Mouse (Mus musculus): Measurements from ENCODE around the gene Sf3a3.

The Sf3a3 gene

GRCm38 (mm10) chr4:124738013-124738412 lies 23.4 kb downstream of the Sf3a3 start:
- no peak for DNase-seq (ENCODE audit: low spot score in 2 of 2)

GRCm38 (mm10) chr4:124738783-124739182 lies 24.2 kb downstream of the Sf3a3 start:
- DNase-seq (ENCODE audit: low spot score in 2 of 2) = no peak

GRCm38 (mm10) chr4:124741376-124742343 lies 27.1 kb downstream of the Sf3a3 start, which contains the start of gene Inpp5b:
Gene Inpp5b, plus strand, starts transcription at chr4:124741850.
- peak; percentile 47 to 67 for DNase-seq (ENCODE audit: low spot score in 2 of 2)

- no peak for DNase-seq (ENCODE audit: low spot score in 2 of 2)
Observed at GRCm38 (mm10) chr4:124742839-124743238, 28.3 kb downstream of the Sf3a3 start.

- DNase-seq (ENCODE audit: low spot score in 2 of 2) = no peak
Observed at GRCm38 (mm10) chr4:124746577-124746976, 32.0 kb downstream of the Sf3a3 start.

GRCm38 (mm10) chr4:124747851-124748250 lies 33.3 kb downstream of the Sf3a3 start:
- no peak for DNase-seq (ENCODE audit: low spot score in 2 of 2)

- peak; percentile 97 to 98 for DNase-seq (ENCODE audit: low spot score in 2 of 2)
Observed at GRCm38 (mm10) chr4:124751300-124752250, 37.0 kb downstream of the Sf3a3 start.

GRCm38 (mm10) chr4:124752281-124753199 lies 38.0 kb downstream of the Sf3a3 start:
- peak in 1 of 2 experiments; percentile 16 for DNase-seq (ENCODE audit: low spot score in 2 of 2)

- no peak for DNase-seq (ENCODE audit: low spot score in 2 of 2)
Observed at GRCm38 (mm10) chr4:124755526-124755925, 41.0 kb downstream of the Sf3a3 start.

- no peak for DNase-seq (ENCODE audit: low spot score in 2 of 2)
Observed at GRCm38 (mm10) chr4:124759305-124759811, 44.8 kb downstream of the Sf3a3 start.

- no peak for DNase-seq (ENCODE audit: low spot score in 2 of 2)
Observed at GRCm38 (mm10) chr4:124761201-124761600, 46.6 kb downstream of the Sf3a3 start.

- DNase-seq (ENCODE audit: low spot score in 2 of 2) = no peak
Observed at GRCm38 (mm10) chr4:124762858-124763452, 48.4 kb downstream of the Sf3a3 start.

GRCm38 (mm10) chr4:124765802-124766565 lies 51.4 kb downstream of the Sf3a3 start:
- DNase-seq (ENCODE audit: low spot score in 2 of 2) = no peak

GRCm38 (mm10) chr4:124766566-124766940 lies 52.0 kb downstream of the Sf3a3 start:
- no peak for DNase-seq (ENCODE audit: low spot score in 2 of 2)

GRCm38 (mm10) chr4:124768963-124769591 lies 54.5 kb downstream of the Sf3a3 start:
- no peak for DNase-seq (ENCODE audit: low spot score in 2 of 2)

GRCm38 (mm10) chr4:124770624-124771023 lies 56.0 kb downstream of the Sf3a3 start:
- DNase-seq (ENCODE audit: low spot score in 2 of 2) = no peak

- no peak for DNase-seq (ENCODE audit: low spot score in 2 of 2)
Observed at GRCm38 (mm10) chr4:124772125-124772524, 57.5 kb downstream of the Sf3a3 start.

GRCm38 (mm10) chr4:124773449-124773848 lies 58.9 kb downstream of the Sf3a3 start:
- DNase-seq (ENCODE audit: low spot score in 2 of 2) = no peak

- no peak for DNase-seq (ENCODE audit: low spot score in 2 of 2)
Observed at GRCm38 (mm10) chr4:124773995-124774394, 59.4 kb downstream of the Sf3a3 start.

All from spleen, postnatal 14 days (tissue).